Comparison of ENCODE assay signal across 9 mouse cellular contexts in genomic region chrX:150511274-150511673, GRCm38 (mm10). TPM values are rescaled to one million over a fixed set of nuclear protein-coding genes. Genes with fewer than 3 reads are reported as not detected.
DNase-seq lines count a peak whose midpoint lies in the region; ATAC-seq and TF ChIP-seq lines count a peak whose summit lies in the region.
"Had no signal": no experiment of that assay in that cellular context is flagged by ENCODE, and none has a peak within 500 bp of the region (broad histone marks: within the 10 kb centered on the region; RNA-seq: fewer than 3 reads in every experiment).

No protein-coding gene starts in this region.

- no peaks in the 10 kb centered on the region for H3K9me3 ChIP-seq in liver, embryonic 12.5 days (replicated peaks)
- no peaks in the 10 kb centered on the region for H3K9me3 ChIP-seq in forebrain, embryonic 15.5 days
- H3K9me3 ChIP-seq in midbrain, embryonic 14.5 days (ENCODE audit: control insufficient read depth, low read length), result no peaks in the 10 kb centered on the region
- no peaks in the 10 kb centered on the region for H3K9me3 ChIP-seq in intestine, postnatal 0 days (ENCODE audit: control insufficient read depth)
- H3K9me3 ChIP-seq: heart, embryonic 12.5 days had no signal

- ATAC-seq in liver, embryonic 12.5 days, result no peak
- ATAC-seq in forebrain, embryonic 15.5 days (replicated peaks), result peak; percentile 14; the same call in 1 of the 2 replicates
- ATAC-seq in midbrain, embryonic 14.5 days (ENCODE audit: low FRiP score, low TSS enrichment), result no peak
- no peak for ATAC-seq in intestine, postnatal 0 days

- no peak overlapping the region for H3K9ac ChIP-seq in liver, embryonic 12.5 days
- H3K9ac ChIP-seq in forebrain, embryonic 15.5 days (replicated peaks), result no peak overlapping the region
- H3K9ac ChIP-seq in midbrain, embryonic 14.5 days (replicated peaks; ENCODE audit: low read length), result no peak overlapping the region
- no peak overlapping the region for H3K9ac ChIP-seq in intestine, postnatal 0 days (ENCODE audit: low read depth, low read length)
- H3K9ac ChIP-seq: heart, embryonic 12.5 days had no signal

- H3K4me2 ChIP-seq in liver, embryonic 12.5 days, result no peak overlapping the region
- no peak overlapping the region for H3K4me2 ChIP-seq in forebrain, embryonic 15.5 days (replicated peaks)
- H3K4me2 ChIP-seq in midbrain, embryonic 14.5 days (ENCODE audit: low read length), result no peak overlapping the region
- H3K4me2 ChIP-seq in intestine, postnatal 0 days (replicated peaks; ENCODE audit: low read depth), result no peak overlapping the region
- H3K4me2 ChIP-seq: heart, embryonic 12.5 days had no signal

- no peak for TF ChIP-seq CTCF in intestine, postnatal 0 days (IDR thresholded peaks at IDR 0.05; ENCODE audit: low read depth)

- WGBS in liver, embryonic 12.5 days (ENCODE audit: insufficient replicate concordance), result 66% methylated on average over 6 of the region's 6 CpGs
- 68% methylated on average over 6 of the region's 6 CpGs for WGBS in forebrain, embryonic 15.5 days
- WGBS in midbrain, embryonic 14.5 days, result 74% methylated on average over 6 of the region's 6 CpGs
- 79% methylated on average over 6 of the region's 6 CpGs for WGBS in intestine, postnatal 0 days

- peak overlapping the region; percentile 48 for H3K27ac ChIP-seq in liver, embryonic 12.5 days
- H3K27ac ChIP-seq in forebrain, embryonic 15.5 days (replicated peaks), result peak overlapping the region; percentile 41; the same call in 1 of the 2 replicates
- H3K27ac ChIP-seq in midbrain, embryonic 14.5 days (replicated peaks; ENCODE audit: low read depth, low read length), result peak overlapping the region; percentile 66
- H3K27ac ChIP-seq in intestine, postnatal 0 days (ENCODE audit: low read depth, low read length), result no peak overlapping the region

- peaks cover 32% of the 10 kb centered on the region for H3K4me1 ChIP-seq in liver, embryonic 12.5 days
- no peaks in the 10 kb centered on the region for H3K4me1 ChIP-seq in forebrain, embryonic 15.5 days
- H3K4me1 ChIP-seq in midbrain, embryonic 14.5 days (ENCODE audit: control insufficient read depth, insufficient read depth, low read length), result no peaks in the 10 kb centered on the region
- H3K4me1 ChIP-seq in intestine, postnatal 0 days (replicated peaks; ENCODE audit: control insufficient read depth, insufficient read depth, low read length), result no peaks in the 10 kb centered on the region
- H3K4me1 ChIP-seq: heart, embryonic 12.5 days had no signal

- no peaks in the 10 kb centered on the region for H3K36me3 ChIP-seq in liver, embryonic 12.5 days
- no peaks in the 10 kb centered on the region for H3K36me3 ChIP-seq in forebrain, embryonic 15.5 days
- no peaks in the 10 kb centered on the region for H3K36me3 ChIP-seq in midbrain, embryonic 14.5 days (ENCODE audit: control insufficient read depth, insufficient read depth, low read length)
- H3K36me3 ChIP-seq in intestine, postnatal 0 days (ENCODE audit: control insufficient read depth, insufficient read depth), result no peaks in the 10 kb centered on the region
- H3K36me3 ChIP-seq: heart, embryonic 12.5 days had no signal

- no peak overlapping the region for H3K4me3 ChIP-seq in liver, embryonic 12.5 days
- H3K4me3 ChIP-seq in forebrain, embryonic 15.5 days, result no peak overlapping the region
- H3K4me3 ChIP-seq in midbrain, embryonic 14.5 days (replicated peaks; ENCODE audit: low read depth, low read length), result no peak overlapping the region
- H3K4me3 ChIP-seq in intestine, postnatal 0 days (ENCODE audit: low read depth, low read length), result no peak overlapping the region
- H3K4me3 ChIP-seq: heart, embryonic 12.5 days had no signal

- DNase-seq in adrenal gland, adult 2 months, result peak; percentile 5
- no peak for DNase-seq in adrenal gland, postnatal 10 days
- DNase-seq in liver, result no peak
- peak; percentile 47 for DNase-seq in midbrain, embryonic 14.5 days
- DNase-seq in thymus, postnatal 25 days, result no peak

- no peaks in the 10 kb centered on the region for H3K27me3 ChIP-seq in liver, embryonic 12.5 days (replicated peaks)
- no peaks in the 10 kb centered on the region for H3K27me3 ChIP-seq in forebrain, embryonic 15.5 days
- no peaks in the 10 kb centered on the region for H3K27me3 ChIP-seq in midbrain, embryonic 14.5 days (ENCODE audit: control insufficient read depth, insufficient read depth, low read length)
- H3K27me3 ChIP-seq in intestine, postnatal 0 days (replicated peaks; ENCODE audit: control insufficient read depth, insufficient read depth, low read length), result no peaks in the 10 kb centered on the region
- H3K27me3 ChIP-seq: heart, embryonic 12.5 days had no signal

RNA-seq across cellular contexts. Expression of gene Alas2, which starts 35.9 kb away (rescaled TPM):
- 10 to 100 TPM; 24.8 to 27.5 TPM for total RNA-seq in adrenal gland, adult 2 months (2021)
- 2.2 and 3.6 TPM in 2 replicates for polyA plus RNA-seq in adrenal gland, adult 2 months (2012; rRNA removed)
- total RNA-seq in adrenal gland, postnatal 10 days (2021), result 10 to 100 TPM; 65.6 to 83.7 TPM
- polyA plus RNA-seq in liver, embryonic 12.5 days (2016; fragmentation: Nextera tagmentation; extraction: Ambion mirVana), result 776 and 813 TPM in 2 replicates
- polyA plus RNA-seq in forebrain, embryonic 15.5 days (2015; fragmentation: Nextera tagmentation; extraction: Ambion mirVana), result 34.8 and 37.8 TPM in 2 replicates
- polyA plus RNA-seq in midbrain, embryonic 14.5 days (2014; fragmentation: Nextera tagmentation; extraction: Ambion mirVana), result 16.5 and 25.4 TPM in 2 replicates
- polyA plus RNA-seq in intestine, postnatal 0 days (2015; fragmentation: Nextera tagmentation; extraction: Ambion mirVana), result 4.4 and 6.4 TPM in 2 replicates

RNA-seq across cellular contexts. Expression of gene Tmem29, which starts 52.3 kb away (rescaled TPM):
- 10 to 100 TPM; 17.4 to 31.8 TPM for total RNA-seq in adrenal gland, adult 2 months (2021)
- 1.00 and 1.1 TPM in 2 replicates for polyA plus RNA-seq in adrenal gland, adult 2 months (2012; rRNA removed)
- 10 to 100 TPM; 18.8 to 23.7 TPM for total RNA-seq in adrenal gland, postnatal 10 days (2021)
- polyA plus RNA-seq in liver, embryonic 12.5 days (2016; fragmentation: Nextera tagmentation; extraction: Ambion mirVana), result 16.5 and 18.0 TPM in 2 replicates
- polyA plus RNA-seq in forebrain, embryonic 15.5 days (2015; fragmentation: Nextera tagmentation; extraction: Ambion mirVana), result 51.0 and 54.1 TPM in 2 replicates
- 75.1 and 82.5 TPM in 2 replicates for polyA plus RNA-seq in midbrain, embryonic 14.5 days (2014; fragmentation: Nextera tagmentation; extraction: Ambion mirVana)
- polyA plus RNA-seq in intestine, postnatal 0 days (2015; fragmentation: Nextera tagmentation; extraction: Ambion mirVana), result 17.2 and 17.3 TPM in 2 replicates

Comparison
In these comparisons a context has a peak if more than half of its experiments do, and no peak if none do; other contexts are left out.
1. DNase-seq: peak in adrenal gland, adult 2 months (single experiment) and midbrain, embryonic 14.5 days (single experiment); none in adrenal gland, postnatal 10 days (single experiment), liver (single experiment) and thymus, postnatal 25 days (single experiment).
2. RNA of gene Alas2, which starts 35.9 kb away (polyA plus RNA-seq): 776 to 813 TPM in liver, embryonic 12.5 days; 34.8 to 37.8 TPM in forebrain, embryonic 15.5 days, 16.5 to 25.4 TPM in midbrain, embryonic 14.5 days, 4.4 to 6.4 TPM in intestine, postnatal 0 days and 2.2 to 3.6 TPM in adrenal gland, adult 2 months; every median in the first group is over 10 times any median in the second.